Mouse (Mus musculus) embryonic fibroblast, embryonic 13.5 days (primary cell): ENCODE measurements around the gene Galnt17.

ENCODE experiments used
- CTCF ChIP-seq: IDR thresholded peaks from 2 replicates; pipeline ENCODE4 v1.5.1; 2011; ENCODE audit warnings: mild to moderate bottlenecking, control low read depth, low read length, moderate library complexity, borderline replicate concordance; ENCODE audit not compliant: insufficient read depth
- POLR2A ChIP-seq: IDR thresholded peaks from 2 replicates; pipeline ENCODE4 v1.6.1; 2011; ENCODE audit warnings: low read depth, mild to moderate bottlenecking, control low read depth, low read length, moderate library complexity

DNA sequence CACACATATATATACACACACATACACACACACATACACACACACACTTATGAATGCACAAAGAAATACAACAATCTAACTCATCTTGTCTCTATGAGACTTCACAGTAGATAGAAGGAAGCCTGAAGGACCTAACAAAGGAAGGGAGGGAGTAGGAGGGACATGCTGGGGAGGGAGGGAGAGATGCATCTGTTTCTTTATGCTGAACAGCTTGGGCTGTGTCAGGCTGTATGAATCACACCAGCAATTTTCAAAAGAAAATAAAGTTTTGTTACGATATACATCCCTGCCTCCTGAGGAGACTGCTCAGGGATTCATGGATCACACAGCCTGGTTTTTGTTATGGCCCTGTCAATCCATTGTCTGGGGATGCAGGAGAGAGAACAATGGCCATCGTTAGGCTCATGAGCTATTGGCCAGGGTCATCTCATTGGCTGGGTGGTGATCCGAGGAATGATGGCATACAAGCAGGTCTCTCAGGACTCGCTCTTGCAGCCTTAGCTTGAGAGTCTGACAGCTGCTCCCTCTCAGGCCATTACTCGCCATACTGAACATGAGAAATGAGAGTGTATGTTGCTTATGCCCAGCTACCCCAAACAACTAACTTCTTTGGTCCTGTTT lies 194.3 kb downstream of the Galnt17 start:
- no peak for TF ChIP-seq CTCF
- no peak for TF ChIP-seq POLR2A
